Mouse (Mus musculus) forebrain, embryonic 13.5 days (tissue): ENCODE results near the gene Tnfsf11. TPM values are rescaled to one million over a fixed set of nuclear protein-coding genes. Genes with fewer than 3 reads are reported as not detected.

Experiments
- ATAC-seq: fragments of 200-750 bp; cut with Nextera tagmentation; 2 replicates; pipeline ENCODE4 v1.8.0; 2017
- H3K27ac ChIP-seq: fragments of 300-500 bp; sonication (generic); 2 replicates; pipeline ENCODE4 v1.5.1; 2015; ENCODE audit warnings: inconsistent platforms, mild to moderate bottlenecking, moderate library complexity
- H3K27me3 ChIP-seq: fragments of 300-500 bp; sonication (generic); 2 replicates; pipeline ENCODE4 v1.6.1; 2015; ENCODE audit warnings: mild to moderate bottlenecking, inconsistent platforms
- H3K36me3 ChIP-seq: fragments of 300-500 bp; sonication (generic); 2 replicates; pipeline ENCODE4 v1.6.1; 2015; ENCODE audit warnings: mild to moderate bottlenecking, inconsistent platforms; ENCODE audit not compliant: poor library complexity, severe bottlenecking
- H3K4me1 ChIP-seq: fragments of 300-500 bp; sonication (generic); 2 replicates; pipeline ENCODE4 v1.6.1; 2015; ENCODE audit warnings: inconsistent platforms
- H3K4me2 ChIP-seq: fragments of 300-500 bp; sonication (generic); 2 replicates; pipeline ENCODE4 v1.6.1; 2015; ENCODE audit warnings: inconsistent platforms, mild to moderate bottlenecking, moderate library complexity
- H3K4me3 ChIP-seq: fragments of 300-500 bp; sonication (generic); 2 replicates; pipeline ENCODE4 v1.5.1; 2015; ENCODE audit warnings: mild to moderate bottlenecking, inconsistent platforms
- H3K9ac ChIP-seq: fragments of 300-500 bp; sonication (generic); 2 replicates; pipeline ENCODE4 v1.6.1; 2015; ENCODE audit warnings: mild to moderate bottlenecking, inconsistent platforms
- H3K9me3 ChIP-seq: fragments of 300-500 bp; sonication (generic); replicated peaks from 2 replicates; pipeline ENCODE4 v1.6.1; 2016; ENCODE audit warnings: inconsistent platforms
- whole genome bisulfite sequencing: fragments of 180-500 bp; shearing (Covaris S2); methylation state at CpG from one replicate; pipeline ENCODE4 v1.1.7; 2015; 5-methylcytosine and 5-hydroxymethylcytosine counted together
- polyA plus RNA-seq: library from polyadenylated mRNA; unstranded; fragments of >200 nt; fragmentation: Nextera tagmentation; extraction: Ambion mirVana; gene quantifications from 2 replicates; pipeline ENCODE4 v1.2.1, GENCODE M21; 2015

The Tnfsf11 gene
- polyA plus RNA-seq: 0.23 and 0.38 TPM in 2 replicates

GRCm38 (mm10) chr14:78307286-78308237 is at the start of gene Tnfsf11:
Tnfsf11 (minus strand) TSS chr14:78308043.
- Histone ChIP-seq H3K4me3 (peak within 1 kb of the TSS; percentile 50), H3K4me1 (peaks cover 8% of the 10 kb centered on the region), H3K9ac (peak within 1 kb of the TSS; percentile 61), H3K27me3 (peaks cover 34% of the 10 kb centered on the region), H3K36me3 (no peaks in the 10 kb centered on the region), H3K4me2 (peak within 1 kb of the TSS; percentile 94), H3K27ac (no peak within 1 kb of the TSS), H3K9me3 (no peaks in the 10 kb centered on the region)
- 1% methylated on average over 45 of the region's 51 CpGs for WGBS
- ATAC-seq: peak; percentile 62

GRCm38 (mm10) chr14:78356764-78357163 is 48.9 kb upstream of the Tnfsf11 start:
- Histone ChIP-seq H3K36me3 (no peaks in the 10 kb centered on the region), H3K4me3 (no peak overlapping the region), H3K9ac (no peak overlapping the region), H3K27ac (no peak overlapping the region), H3K4me2 (no peak overlapping the region), H3K4me1 (no peaks in the 10 kb centered on the region), H3K9me3 (no peaks in the 10 kb centered on the region), H3K27me3 (no peaks in the 10 kb centered on the region)
- ATAC-seq: no peak
- 69% methylated on average over 8 of the region's 8 CpGs for WGBS

GRCm38 (mm10) chr14:78355381-78355780 is 47.5 kb upstream of the Tnfsf11 start:
- no peak for ATAC-seq
- 83% methylated on average over 4 of the region's 4 CpGs for WGBS

GRCm38 (mm10) chr14:78352865-78353264 is 45.0 kb upstream of the Tnfsf11 start:
- no peak overlapping the region for H3K27ac ChIP-seq
- H3K9ac ChIP-seq: no peak overlapping the region
- no peak overlapping the region for H3K4me3 ChIP-seq
- H3K27me3 ChIP-seq: no peaks in the 10 kb centered on the region
- H3K9me3 ChIP-seq: no peaks in the 10 kb centered on the region
- ATAC-seq: no peak
- whole genome bisulfite sequencing: 90% methylated on average over 4 of the region's 4 CpGs
- no peak overlapping the region for H3K4me2 ChIP-seq
- H3K36me3 ChIP-seq: no peaks in the 10 kb centered on the region
- no peaks in the 10 kb centered on the region for H3K4me1 ChIP-seq

More at GRCm38 (mm10) chr14:78355381-78355780, 47.5 kb upstream of the Tnfsf11 start:
- Histone ChIP-seq H3K36me3 (no peaks in the 10 kb centered on the region), H3K27ac (no peak overlapping the region), H3K4me1 (no peaks in the 10 kb centered on the region), H3K9me3 (no peaks in the 10 kb centered on the region), H3K9ac (no peak overlapping the region), H3K4me3 (no peak overlapping the region), H3K27me3 (no peaks in the 10 kb centered on the region), H3K4me2 (no peak overlapping the region)

- ATAC-seq: no peak
- 94% methylated on average over 7 of the region's 7 CpGs for WGBS
- no peaks in the 10 kb centered on the region for H3K9me3 ChIP-seq
- no peaks in the 10 kb centered on the region for H3K27me3 ChIP-seq
- H3K36me3 ChIP-seq: no peaks in the 10 kb centered on the region
- no peaks in the 10 kb centered on the region for H3K4me1 ChIP-seq
- H3K4me2 ChIP-seq: no peak overlapping the region
- H3K9ac ChIP-seq: no peak overlapping the region
- no peak overlapping the region for H3K4me3 ChIP-seq
- H3K27ac ChIP-seq: no peak overlapping the region
Observed at GRCm38 (mm10) chr14:78351544-78351943, 43.7 kb upstream of the Tnfsf11 start.

- H3K4me2 ChIP-seq: no peak overlapping the region
- H3K9ac ChIP-seq: no peak overlapping the region
- no peaks in the 10 kb centered on the region for H3K4me1 ChIP-seq
- WGBS: 92% methylated on average over 2 of the region's 2 CpGs
- H3K36me3 ChIP-seq: no peaks in the 10 kb centered on the region
- no peak overlapping the region for H3K4me3 ChIP-seq
- H3K27ac ChIP-seq: no peak overlapping the region
- no peaks in the 10 kb centered on the region for H3K27me3 ChIP-seq
- H3K9me3 ChIP-seq: no peaks in the 10 kb centered on the region
- ATAC-seq: no peak
Observed at GRCm38 (mm10) chr14:78347715-78348114, 39.9 kb upstream of the Tnfsf11 start.

- Histone ChIP-seq H3K4me3 (no peak overlapping the region), H3K9me3 (no peaks in the 10 kb centered on the region), H3K4me1 (no peaks in the 10 kb centered on the region), H3K27ac (no peak overlapping the region), H3K9ac (no peak overlapping the region), H3K27me3 (no peaks in the 10 kb centered on the region), H3K36me3 (no peaks in the 10 kb centered on the region), H3K4me2 (no peak overlapping the region)
- WGBS: 74% methylated on average over 8 of the region's 8 CpGs
- ATAC-seq: no peak
Observed at GRCm38 (mm10) chr14:78343007-78343406, 35.2 kb upstream of the Tnfsf11 start.

- H3K36me3 ChIP-seq: no peaks in the 10 kb centered on the region
- H3K9ac ChIP-seq: no peak overlapping the region
Observed at GRCm38 (mm10) chr14:78342146-78342545, 34.3 kb upstream of the Tnfsf11 start.

GRCm38 (mm10) chr14:78333341-78333740 is 25.5 kb upstream of the Tnfsf11 start:
- H3K27ac ChIP-seq: no peak overlapping the region
- H3K36me3 ChIP-seq: no peaks in the 10 kb centered on the region
- no peak overlapping the region for H3K9ac ChIP-seq
- ATAC-seq: no peak
- WGBS: 86% methylated on average over 3 of the region's 3 CpGs
- no peaks in the 10 kb centered on the region for H3K27me3 ChIP-seq
- H3K9me3 ChIP-seq: no peaks in the 10 kb centered on the region
- no peak overlapping the region for H3K4me3 ChIP-seq
- no peak overlapping the region for H3K4me2 ChIP-seq
- no peaks in the 10 kb centered on the region for H3K4me1 ChIP-seq

More at GRCm38 (mm10) chr14:78342146-78342545, 34.3 kb upstream of the Tnfsf11 start:
- Histone ChIP-seq H3K9me3 (no peaks in the 10 kb centered on the region), H3K27me3 (no peaks in the 10 kb centered on the region), H3K4me1 (no peaks in the 10 kb centered on the region), H3K4me3 (no peak overlapping the region), H3K4me2 (no peak overlapping the region), H3K27ac (no peak overlapping the region)
- no peak for ATAC-seq
- WGBS: 95% methylated on average over 4 of the region's 4 CpGs

GRCm38 (mm10) chr14:78331368-78331767 is 23.5 kb upstream of the Tnfsf11 start:
- no peak overlapping the region for H3K4me3 ChIP-seq
- no peaks in the 10 kb centered on the region for H3K4me1 ChIP-seq
- H3K9ac ChIP-seq: no peak overlapping the region
- no peak overlapping the region for H3K4me2 ChIP-seq
- no peaks in the 10 kb centered on the region for H3K36me3 ChIP-seq
- H3K27me3 ChIP-seq: no peaks in the 10 kb centered on the region
- WGBS: 72% methylated on average over 7 of the region's 7 CpGs
- no peak overlapping the region for H3K27ac ChIP-seq
- ATAC-seq: no peak
- no peaks in the 10 kb centered on the region for H3K9me3 ChIP-seq

- 53% methylated on average over 11 of the region's 11 CpGs for WGBS
- H3K36me3 ChIP-seq: no peaks in the 10 kb centered on the region
- H3K27ac ChIP-seq: no peak overlapping the region
- no peak overlapping the region for H3K4me2 ChIP-seq
- no peaks in the 10 kb centered on the region for H3K27me3 ChIP-seq
- H3K9me3 ChIP-seq: no peaks in the 10 kb centered on the region
- H3K4me1 ChIP-seq: no peaks in the 10 kb centered on the region
- ATAC-seq: no peak
- no peak overlapping the region for H3K4me3 ChIP-seq
- H3K9ac ChIP-seq: no peak overlapping the region
Observed at GRCm38 (mm10) chr14:78330576-78331300, 22.9 kb upstream of the Tnfsf11 start.

GRCm38 (mm10) chr14:78329765-78330451 is 22.1 kb upstream of the Tnfsf11 start:
- H3K27ac ChIP-seq: no peak overlapping the region
- WGBS: 85% methylated on average over 8 of the region's 8 CpGs
- H3K9me3 ChIP-seq: no peaks in the 10 kb centered on the region
- no peaks in the 10 kb centered on the region for H3K4me1 ChIP-seq
- no peaks in the 10 kb centered on the region for H3K27me3 ChIP-seq
- no peak for ATAC-seq
- H3K9ac ChIP-seq: no peak overlapping the region
- H3K4me3 ChIP-seq: no peak overlapping the region
- H3K36me3 ChIP-seq: no peaks in the 10 kb centered on the region
- no peak overlapping the region for H3K4me2 ChIP-seq
